Mouse (Mus musculus) liver, embryonic 11.5 days (tissue): ENCODE data around the gene Mphosph6. TPM values are rescaled to one million over a fixed set of nuclear protein-coding genes. Genes with fewer than 3 reads are reported as not detected.

ENCODE experiments used
- ATAC-seq: fragments of 200-750 bp; cut with Nextera tagmentation; replicated peaks from 2 replicates; pipeline ENCODE4 v1.8.0; 2017; ENCODE audit warnings: moderate number of reproducible peaks, mild to moderate bottlenecking, moderate TSS enrichment, moderate library complexity; ENCODE audit not compliant: low FRiP score
- DNase-seq: peaks from one replicate; pipeline ENCODE4 v3.0.0-alpha.2; 2017; ENCODE audit warnings: low spot score
- H3K27ac ChIP-seq: fragments of 300-500 bp; sonication (generic); 2 replicates; pipeline ENCODE4 v1.5.1; 2014; ENCODE audit warnings: mild to moderate bottlenecking, low read depth, low read length, control low read depth
- H3K27me3 ChIP-seq: fragments of 300-500 bp; sonication (generic); replicated peaks from 2 replicates; pipeline ENCODE4 v1.6.1; 2014; ENCODE audit warnings: low read length, mixed read lengths; ENCODE audit not compliant: control insufficient read depth, insufficient read depth
- H3K36me3 ChIP-seq: fragments of 300-500 bp; sonication (generic); 2 replicates; pipeline ENCODE4 v1.6.1; 2014; ENCODE audit warnings: mild to moderate bottlenecking, low read length, moderate library complexity, mixed read lengths; ENCODE audit not compliant: control insufficient read depth, insufficient read depth
- H3K4me1 ChIP-seq: fragments of 300-500 bp; sonication (generic); replicated peaks from 2 replicates; pipeline ENCODE4 v1.6.1; 2014; ENCODE audit warnings: low read length, mixed read lengths; ENCODE audit not compliant: control insufficient read depth, insufficient read depth
- H3K4me2 ChIP-seq: fragments of 300-500 bp; sonication (generic); 2 replicates; pipeline ENCODE4 v1.6.1; 2014; ENCODE audit warnings: mild to moderate bottlenecking, control low read depth, moderate library complexity
- H3K4me3 ChIP-seq: fragments of 300-500 bp; sonication (generic); 2 replicates; pipeline ENCODE4 v1.5.1; 2014; ENCODE audit warnings: low read depth, low read length, control low read depth
- H3K9ac ChIP-seq: fragments of 300-500 bp; sonication (generic); 2 replicates; pipeline ENCODE4 v1.6.1; 2014; ENCODE audit warnings: low read depth, low read length, control low read depth
- H3K9me3 ChIP-seq: fragments of 300-500 bp; sonication (generic); 2 replicates; pipeline ENCODE4 v1.6.1; 2016; ENCODE audit warnings: low read length, inconsistent platforms, mixed read lengths; ENCODE audit not compliant: control insufficient read depth
- WGBS: fragments of 180-500 bp; shearing (Covaris S2); extraction: QIAGEN DNeasy Blood & Tissue Kit; methylation state at CpG from one replicate; pipeline ENCODE4 v1.1.7; 2014; 5-methylcytosine and 5-hydroxymethylcytosine counted together
- polyA plus RNA-seq: library from polyadenylated mRNA; unstranded; fragments of >200 nt; fragmentation: Nextera tagmentation; extraction: Ambion mirVana; gene quantifications from 2 replicates; pipeline ENCODE4 v1.2.1, GENCODE M21; 2014

Gene Mphosph6
- 83.7 and 89.8 TPM in 2 replicates for polyA plus RNA-seq

DNA sequence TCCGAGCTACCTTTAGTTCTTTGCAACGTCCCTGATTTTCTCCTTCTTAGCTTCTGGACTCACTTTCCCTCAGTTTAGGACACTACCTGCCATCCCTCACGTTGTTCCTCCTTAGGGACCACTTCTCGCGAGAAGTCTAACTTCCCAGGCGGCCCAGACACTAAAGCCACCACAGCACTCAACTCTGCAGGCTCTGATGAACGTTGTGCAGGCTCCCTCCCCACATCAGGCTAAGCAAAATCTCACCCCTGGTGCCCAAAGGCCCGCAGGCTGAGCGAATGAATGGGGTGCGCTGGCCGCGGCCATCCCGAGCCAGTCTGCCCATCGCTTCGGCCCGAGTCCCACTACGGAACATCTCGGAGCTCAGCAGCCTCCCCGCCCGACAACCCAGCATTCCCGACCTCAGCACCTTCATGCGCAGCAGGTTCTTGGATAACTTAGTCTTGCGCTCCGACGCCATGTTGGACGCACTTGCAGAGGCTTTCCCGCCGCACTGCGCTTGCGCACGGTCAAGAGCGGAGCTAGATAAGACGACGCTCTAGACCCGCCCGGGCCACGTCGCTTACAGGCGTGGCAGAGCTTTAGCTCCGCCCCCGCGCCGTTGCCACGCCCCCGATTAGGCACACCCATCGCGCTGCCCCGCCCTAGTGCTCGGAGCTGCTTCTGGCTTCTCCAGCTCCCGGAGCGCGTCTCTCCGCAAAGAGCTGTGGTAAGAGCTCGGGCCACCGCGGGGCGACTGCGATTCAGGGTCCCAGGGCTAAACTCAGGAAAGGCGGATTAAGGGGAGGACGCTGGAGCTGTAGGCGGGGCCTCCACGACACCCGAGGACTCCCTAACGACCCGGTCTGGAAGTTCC lies at the start of gene Mphosph6:
Gene Mphosph6, minus strand, starts transcription at position 501 of the 856 bp plus-strand sequence.
- H3K4me3 ChIP-seq, result peak within 1 kb of the TSS; percentile 92
- peak; percentile 96 for ATAC-seq
- no peaks in the 10 kb centered on the region for H3K9me3 ChIP-seq
- DNase-seq, result peak; percentile 98
- H3K4me1 ChIP-seq, result peaks cover 11% of the 10 kb centered on the region
- under 1% methylated on average over 65 of the region's 65 CpGs for WGBS
- H3K36me3 ChIP-seq, result peaks cover 12% of the 10 kb centered on the region
- H3K9ac ChIP-seq, result peak within 1 kb of the TSS; percentile 96
- H3K4me2 ChIP-seq, result peak within 1 kb of the TSS; percentile 77
- no peaks in the 10 kb centered on the region for H3K27me3 ChIP-seq
- peak within 1 kb of the TSS; percentile 92 for H3K27ac ChIP-seq

GRCm38 (mm10) chr8:117850420-117850819 lies 48.7 kb upstream of the Mphosph6 start:
- DNase-seq (no peak), ATAC-seq (peak; percentile 75)
- Histone ChIP-seq H3K27ac (no peak overlapping the region), H3K4me2 (peak overlapping the region; percentile 39; the same call in 1 of the 2 replicates), H3K9me3 (no peaks in the 10 kb centered on the region), H3K36me3 (no peaks in the 10 kb centered on the region), H3K9ac (no peak overlapping the region), H3K4me3 (no peak overlapping the region), H3K27me3 (no peaks in the 10 kb centered on the region), H3K4me1 (peaks cover 10% of the 10 kb centered on the region; the same call in 1 of the 2 replicates)
- 51% methylated on average over 10 of the region's 10 CpGs for WGBS

GRCm38 (mm10) chr8:117847865-117848264 lies 46.1 kb upstream of the Mphosph6 start:
- ATAC-seq (no peak), DNase-seq (no peak)
- no peak overlapping the region for H3K4me3 ChIP-seq
- H3K9me3 ChIP-seq, result no peaks in the 10 kb centered on the region
- 86% methylated on average over 6 of the region's 6 CpGs for WGBS
- H3K4me1 ChIP-seq, result peaks cover 4% of the 10 kb centered on the region; the same call in 1 of the 2 replicates
- H3K9ac ChIP-seq, result no peak overlapping the region
- H3K27me3 ChIP-seq, result no peaks in the 10 kb centered on the region
- H3K27ac ChIP-seq, result no peak overlapping the region
- H3K36me3 ChIP-seq, result no peaks in the 10 kb centered on the region
- no peak overlapping the region for H3K4me2 ChIP-seq

GRCm38 (mm10) chr8:117843694-117844093 lies 42.0 kb upstream of the Mphosph6 start:
- Histone ChIP-seq H3K9me3 (no peaks in the 10 kb centered on the region), H3K4me1 (no peaks in the 10 kb centered on the region), H3K36me3 (no peaks in the 10 kb centered on the region), H3K27ac (no peak overlapping the region), H3K9ac (no peak overlapping the region), H3K4me2 (no peak overlapping the region), H3K4me3 (no peak overlapping the region), H3K27me3 (no peaks in the 10 kb centered on the region)
- ATAC-seq (no peak), DNase-seq (no peak)
- 79% methylated on average over 8 of the region's 8 CpGs for WGBS

- Histone ChIP-seq H3K4me3 (no peak overlapping the region), H3K27ac (no peak overlapping the region), H3K4me1 (no peaks in the 10 kb centered on the region), H3K4me2 (no peak overlapping the region), H3K36me3 (no peaks in the 10 kb centered on the region), H3K27me3 (no peaks in the 10 kb centered on the region), H3K9ac (no peak overlapping the region), H3K9me3 (no peaks in the 10 kb centered on the region)
- 49% methylated on average over 4 of the region's 4 CpGs for WGBS
- ATAC-seq (no peak), DNase-seq (no peak)
Measured at GRCm38 (mm10) chr8:117813524-117813923, 11.8 kb upstream of the Mphosph6 start.

DNA sequence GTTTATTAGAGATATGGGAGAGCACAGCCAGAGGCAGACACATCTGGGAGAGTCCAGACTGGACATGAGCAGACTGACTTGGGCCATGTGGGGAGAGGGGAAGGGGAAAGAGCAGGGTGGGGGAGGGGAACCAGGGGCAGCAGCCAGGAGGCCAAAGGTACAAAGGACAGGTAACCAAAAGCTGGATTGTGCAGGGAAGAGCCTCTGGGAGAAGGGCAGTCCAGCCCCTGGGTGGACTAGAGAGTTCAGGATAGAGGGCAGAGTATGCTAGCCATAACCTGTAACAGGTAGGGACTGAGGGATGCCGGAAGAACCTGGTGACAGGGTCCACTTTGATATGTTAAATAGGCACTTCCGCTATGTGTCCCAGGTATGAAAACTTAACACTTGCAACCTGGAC lies 8.9 kb upstream of the Mphosph6 start:
- H3K9me3 ChIP-seq, result no peaks in the 10 kb centered on the region
- ATAC-seq, result no peak; the same call in 1 of the 2 replicates

DNA sequence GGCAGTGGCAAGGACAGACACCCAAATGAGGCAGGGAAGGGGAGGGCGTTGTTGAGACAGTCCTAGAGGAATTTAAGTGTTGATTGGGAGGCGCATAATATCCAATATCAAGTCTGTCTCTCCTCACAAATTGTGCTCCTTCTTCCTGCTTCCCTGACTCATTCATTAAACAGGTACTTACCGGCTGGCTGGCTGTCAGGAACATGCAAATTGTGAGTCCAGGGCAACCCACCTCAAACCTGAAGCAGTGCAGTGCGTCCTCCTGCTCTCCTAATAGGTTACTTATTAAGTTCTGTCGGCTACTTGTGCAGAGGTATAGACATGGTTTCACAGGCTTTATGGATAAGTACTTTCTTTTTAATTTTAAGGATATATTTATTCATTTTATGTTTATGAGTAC lies 3.7 kb upstream of the Mphosph6 start:
- Histone ChIP-seq H3K27ac (no peak overlapping the region), H3K4me3 (no peak overlapping the region), H3K9me3 (no peaks in the 10 kb centered on the region), H3K4me2 (no peak overlapping the region), H3K27me3 (no peaks in the 10 kb centered on the region), H3K36me3 (no peaks in the 10 kb centered on the region), H3K9ac (no peak overlapping the region), H3K4me1 (peaks cover 4% of the 10 kb centered on the region)
- no peak for DNase-seq
- no peak for ATAC-seq
- 75% methylated on average over 5 of the region's 5 CpGs for WGBS

More for the DNA sequence above, 8.9 kb upstream of the Mphosph6 start:
- no peaks in the 10 kb centered on the region for H3K27me3 ChIP-seq
- no peak overlapping the region for H3K4me3 ChIP-seq
- no peaks in the 10 kb centered on the region for H3K36me3 ChIP-seq
- no peaks in the 10 kb centered on the region for H3K4me1 ChIP-seq
- H3K9ac ChIP-seq, result no peak overlapping the region
- no peak overlapping the region for H3K27ac ChIP-seq
- no peak for DNase-seq
- H3K4me2 ChIP-seq, result no peak overlapping the region
- 82% methylated on average over 2 of the region's 2 CpGs for WGBS

DNA sequence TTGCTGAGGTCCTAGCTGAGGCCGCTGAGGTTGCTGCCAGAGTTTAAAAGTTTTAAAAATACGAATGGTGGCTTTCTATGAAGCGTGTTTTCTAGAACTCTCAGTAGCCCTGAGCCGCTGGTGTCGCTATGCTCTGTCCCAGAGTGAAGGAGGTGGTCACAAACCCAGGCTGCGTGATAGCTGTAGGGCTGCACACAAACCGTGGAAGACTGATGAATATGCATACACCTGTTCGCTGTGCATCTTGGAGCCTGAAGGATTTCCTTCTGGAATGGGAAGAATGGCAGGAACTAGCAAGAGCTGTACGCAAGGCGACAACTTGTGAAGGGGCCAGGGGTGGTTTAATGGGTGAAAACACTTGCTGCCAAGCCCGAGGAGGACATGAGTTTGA lies 551 bp upstream of the Mphosph6 start:
- Histone ChIP-seq H3K36me3 (peaks cover 9% of the 10 kb centered on the region), H3K9me3 (no peaks in the 10 kb centered on the region), H3K4me3 (peak overlapping the region; percentile 92), H3K27ac (0 out of 2 replicates have a peak overlapping the region, but pooled peaks have one; percentile 61), H3K9ac (peak overlapping the region; percentile 96), H3K27me3 (no peaks in the 10 kb centered on the region), H3K4me1 (peaks cover 11% of the 10 kb centered on the region), H3K4me2 (peak overlapping the region; percentile 67)
- ATAC-seq, result peak; percentile 51
- 4% methylated on average over 11 of the region's 11 CpGs for WGBS
- no peak for DNase-seq

DNA sequence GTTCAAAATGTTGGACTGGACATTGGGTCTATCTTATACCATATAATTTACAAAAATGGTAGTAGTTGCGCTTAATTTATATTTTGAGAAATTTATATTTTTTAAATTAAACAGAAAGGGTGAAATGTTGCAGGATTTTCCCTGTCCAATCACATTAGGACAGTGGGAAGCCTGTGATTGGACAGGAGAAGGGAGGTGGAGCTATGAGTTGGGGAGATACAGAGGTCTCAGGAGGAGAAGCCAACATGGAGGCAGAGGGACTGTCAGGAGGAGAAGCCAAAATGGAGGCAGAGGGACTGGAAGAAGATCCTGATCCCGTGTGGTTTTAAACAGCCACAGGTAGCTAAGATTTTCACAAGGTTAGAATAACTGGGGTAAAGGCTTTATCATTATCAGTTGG lies 3.7 kb downstream of the Mphosph6 start:
- WGBS, result 93% methylated on average over 2 of the region's 2 CpGs
- ATAC-seq, result no peak
- Histone ChIP-seq H3K4me3 (no peak overlapping the region), H3K27me3 (no peaks in the 10 kb centered on the region), H3K27ac (no peak overlapping the region), H3K9me3 (no peaks in the 10 kb centered on the region), H3K9ac (no peak overlapping the region), H3K4me1 (peaks cover 11% of the 10 kb centered on the region), H3K36me3 (peaks cover 33% of the 10 kb centered on the region), H3K4me2 (no peak overlapping the region)
- no peak for DNase-seq
